Mouse (Mus musculus): ENCODE results near the gene Tmem54. TPM values are rescaled to one million over a fixed set of nuclear protein-coding genes. Genes with fewer than 3 reads are reported as not detected.

Tmem54 gene
- total RNA-seq, 2 experiments from 2014 or later, result not detected

- DNase-seq (ENCODE audit: low spot score in 2 of 2), result no peak
These were observed 8.3 kb upstream of the Tmem54 start for GRCm38 (mm10) chr4:129097006-129097405.

GRCm38 (mm10) chr4:129102133-129102829 lies 3.1 kb upstream of the Tmem54 start:
- DNase-seq (ENCODE audit: low spot score in 2 of 2), result no peak

GRCm38 (mm10) chr4:129106073-129106472 lies 725 bp downstream of the Tmem54 start:
- DNase-seq (ENCODE audit: low spot score in 2 of 2), result no peak

- DNase-seq (ENCODE audit: low spot score in 2 of 2), result no peak
These were observed 2.1 kb downstream of the Tmem54 start for GRCm38 (mm10) chr4:129107348-129107899.

GRCm38 (mm10) chr4:129108624-129109023 lies 3.3 kb downstream of the Tmem54 start:
- DNase-seq (ENCODE audit: low spot score in 2 of 2), result no peak

- no peak for DNase-seq (ENCODE audit: low spot score in 2 of 2)
These were observed 5.5 kb downstream of the Tmem54 start for GRCm38 (mm10) chr4:129110804-129111203.

- peak in 1 of 2 experiments; percentile 61 for DNase-seq (ENCODE audit: low spot score in 2 of 2)
These were observed 6.0 kb downstream of the Tmem54 start for GRCm38 (mm10) chr4:129111350-129111749.

GRCm38 (mm10) chr4:129112231-129112630 lies 6.9 kb downstream of the Tmem54 start:
- DNase-seq (ENCODE audit: low spot score in 2 of 2), result no peak

GRCm38 (mm10) chr4:129113083-129113988 lies 8.0 kb downstream of the Tmem54 start:
- DNase-seq (ENCODE audit: low spot score in 2 of 2), result peak; percentile 88 to 95

- no peak for DNase-seq (ENCODE audit: low spot score in 2 of 2)
These were observed 11.4 kb downstream of the Tmem54 start for GRCm38 (mm10) chr4:129116703-129117102.

- no peak for DNase-seq (ENCODE audit: low spot score in 2 of 2)
These were observed 12.6 kb downstream of the Tmem54 start for GRCm38 (mm10) chr4:129117720-129118510.

GRCm38 (mm10) chr4:129119708-129120107 lies 14.4 kb downstream of the Tmem54 start:
- peak in 1 of 2 experiments; percentile 65 for DNase-seq (ENCODE audit: low spot score in 2 of 2)

- DNase-seq (ENCODE audit: low spot score in 2 of 2), result peak; percentile 77 to 87
These were observed 15.4 kb downstream of the Tmem54 start for GRCm38 (mm10) chr4:129120520-129121445.

- no peak for DNase-seq (ENCODE audit: low spot score in 2 of 2)
These were observed 16.3 kb downstream of the Tmem54 start, which contains the start of gene Hpca for GRCm38 (mm10) chr4:129121569-129122086. TSS of gene Hpca (minus strand) at chr4:129122036.

- no peak for DNase-seq (ENCODE audit: low spot score in 2 of 2)
These were observed 16.8 kb downstream of the Tmem54 start for GRCm38 (mm10) chr4:129122107-129122506.

- peak in 1 of 2 experiments; percentile 86 for DNase-seq (ENCODE audit: low spot score in 2 of 2)
These were observed 17.4 kb downstream of the Tmem54 start for GRCm38 (mm10) chr4:129122719-129123118.

GRCm38 (mm10) chr4:129124652-129125146 lies 19.4 kb downstream of the Tmem54 start:
- DNase-seq (ENCODE audit: low spot score in 2 of 2), result peak; percentile 84 to 91

- DNase-seq (ENCODE audit: low spot score in 2 of 2), result no peak
These were observed 20.5 kb downstream of the Tmem54 start for GRCm38 (mm10) chr4:129125736-129126451.

All from layer of hippocampus, adult 18-20 months (tissue).